Mouse (Mus musculus) stomach, postnatal 0 days (tissue): ENCODE data around the gene Gadl1. TPM values are rescaled to one million over a fixed set of nuclear protein-coding genes. Genes with fewer than 3 reads are reported as not detected.

ENCODE experiments used
- ATAC-seq: fragments of 200-750 bp; cut with Nextera tagmentation; 2 replicates; pipeline ENCODE4 v1.8.0; 2017; ENCODE audit not compliant: low FRiP score, low TSS enrichment
- DNase-seq: peaks from one replicate; pipeline ENCODE4 v3.0.0-alpha.2; 2016; ENCODE audit warnings: low spot score
- H3K27ac ChIP-seq: fragments of 300-500 bp; sonication (generic); replicated peaks from 2 replicates; pipeline ENCODE4 v1.5.1; 2014; ENCODE audit warnings: mild to moderate bottlenecking, control low read depth
- H3K27me3 ChIP-seq: fragments of 300-500 bp; sonication (generic); 2 replicates; pipeline ENCODE4 v1.6.1; 2014; ENCODE audit warnings: low read length; ENCODE audit not compliant: control insufficient read depth, insufficient read depth
- H3K36me3 ChIP-seq: fragments of 300-500 bp; sonication (generic); 2 replicates; pipeline ENCODE4 v1.6.1; 2014; ENCODE audit warnings: low read length, mixed read lengths; ENCODE audit not compliant: control insufficient read depth, insufficient read depth
- H3K4me1 ChIP-seq: fragments of 300-500 bp; sonication (generic); replicated peaks from 2 replicates; pipeline ENCODE4 v1.6.1; 2014; ENCODE audit warnings: antibody characterized with exemption; ENCODE audit not compliant: control insufficient read depth, insufficient read depth
- H3K4me2 ChIP-seq: fragments of 300-500 bp; sonication (generic); replicated peaks from 2 replicates; pipeline ENCODE4 v1.6.1; 2014; ENCODE audit warnings: low read depth, mild to moderate bottlenecking, control low read depth, moderate library complexity
- H3K4me3 ChIP-seq: fragments of 300-500 bp; sonication (generic); 2 replicates; pipeline ENCODE4 v1.5.1; 2014; ENCODE audit warnings: low read depth, low read length, control low read depth
- H3K9ac ChIP-seq: fragments of 300-500 bp; sonication (generic); 2 replicates; pipeline ENCODE4 v1.6.1; 2014; ENCODE audit warnings: mild to moderate bottlenecking, low read length, control low read depth, mixed read lengths
- H3K9me3 ChIP-seq: fragments of 300-500 bp; sonication (generic); 2 replicates; pipeline ENCODE4 v1.6.1; 2016; ENCODE audit warnings: low read length; ENCODE audit not compliant: control insufficient read depth
- CTCF ChIP-seq: IDR thresholded peaks from 2 replicates; pipeline ENCODE4 v1.5.1; 2016; ENCODE audit warnings: antibody characterized with exemption, low read depth, mild to moderate bottlenecking, moderate library complexity
- EP300 ChIP-seq: optimal IDR thresholded peaks from 2 replicates; pipeline ENCODE3; 2016; ENCODE audit warnings: antibody characterized with exemption
- WGBS: fragments of 180-500 bp; shearing (Covaris S2); extraction: QIAGEN DNeasy Blood & Tissue Kit; methylation state at CpG from one replicate; pipeline ENCODE4 v1.1.7; 2014; 5-methylcytosine and 5-hydroxymethylcytosine counted together
- polyA plus RNA-seq: library from polyadenylated mRNA; unstranded; fragments of >200 nt; fragmentation: Nextera tagmentation; extraction: Ambion mirVana; gene quantifications from 2 replicates; pipeline ENCODE4 v1.2.1, GENCODE M21; 2015

Gadl1 gene
- polyA plus RNA-seq, 1 experiment from 2014 or later = 0.45 TPM

DNA sequence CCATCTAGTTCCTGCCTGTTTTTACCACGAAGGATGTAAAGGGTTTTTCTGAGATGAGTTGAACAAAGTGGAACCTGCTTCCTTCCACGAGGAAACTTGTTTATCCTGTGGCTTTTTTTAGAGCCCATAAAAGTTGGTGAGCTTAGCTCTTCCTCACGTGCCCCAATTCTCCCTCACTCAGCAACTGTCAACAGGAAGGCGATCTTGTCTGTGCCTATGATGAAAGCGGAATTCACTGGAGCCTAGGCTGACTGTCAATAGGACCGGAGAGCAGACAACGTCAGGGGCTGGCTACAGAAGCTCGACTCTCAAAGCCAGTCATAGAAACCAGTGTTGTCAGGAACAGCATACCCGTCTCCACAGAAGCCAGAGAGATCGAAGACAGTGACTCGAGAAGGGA is 192.6 kb downstream of the Gadl1 start:
- H3K27me3 ChIP-seq = no peaks in the 10 kb centered on the region
- DNase-seq (no peak), ATAC-seq (no peak)
- H3K9ac ChIP-seq = no peak overlapping the region
- 0 out of 2 replicates have a peak, but pooled peaks cover 4% of the 10 kb centered on the region for H3K4me1 ChIP-seq
- TF ChIP-seq EP300 = no peak
- H3K27ac ChIP-seq = no peak overlapping the region
- H3K36me3 ChIP-seq = peaks cover 16% of the 10 kb centered on the region; the same call in 1 of the 2 replicates
- H3K4me2 ChIP-seq = no peak overlapping the region
- H3K9me3 ChIP-seq = no peaks in the 10 kb centered on the region
- no peak overlapping the region for H3K4me3 ChIP-seq
- 67% methylated on average over 11 of the region's 11 CpGs for WGBS

DNA sequence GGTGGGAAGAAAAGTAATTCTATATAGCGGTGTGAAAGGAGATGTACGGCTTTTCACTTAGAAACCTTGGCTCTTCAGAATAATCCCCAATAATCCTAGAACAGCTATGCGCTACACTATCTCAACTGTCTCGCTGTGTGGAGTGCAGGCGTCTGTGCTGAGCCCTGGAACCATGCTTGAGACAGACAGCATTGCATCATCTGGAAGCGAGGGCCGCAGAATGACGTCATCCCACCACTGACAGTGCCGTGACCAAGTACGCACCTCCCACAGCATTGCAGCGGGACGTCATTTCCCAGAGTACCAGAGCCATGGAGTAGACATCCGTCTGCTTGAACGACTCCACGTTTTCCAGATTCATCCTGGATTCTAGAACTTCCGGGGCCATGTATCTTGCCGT is 195.5 kb downstream of the Gadl1 start:
- H3K36me3 ChIP-seq = peaks cover 31% of the 10 kb centered on the region
- WGBS = 85% methylated on average over 17 of the region's 17 CpGs
- TF ChIP-seq CTCF = no peak
- TF ChIP-seq EP300 = no peak

DNA sequence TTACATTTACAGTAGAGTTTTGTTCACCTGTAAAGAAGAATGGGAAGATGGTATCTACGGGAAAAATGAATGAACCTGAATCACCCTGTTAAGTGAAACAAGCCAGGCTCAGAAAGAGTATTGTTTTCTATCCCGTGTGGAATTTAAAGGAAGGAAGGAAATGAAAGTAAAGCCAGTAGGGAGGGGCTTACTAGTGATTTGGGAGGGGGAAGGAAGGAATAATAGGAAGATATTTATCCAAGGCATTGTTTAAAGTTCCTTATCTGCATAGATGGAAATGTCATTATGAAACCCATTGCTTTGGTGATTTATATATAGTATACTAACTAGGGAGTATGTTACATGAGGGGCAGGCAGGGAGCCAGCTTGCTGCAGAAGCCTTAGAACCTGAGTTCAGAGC is 199.5 kb downstream of the Gadl1 start:
- H3K9me3 ChIP-seq = no peaks in the 10 kb centered on the region

More for the DNA sequence above, 195.5 kb downstream of the Gadl1 start:
- Histone ChIP-seq H3K27me3 (no peaks in the 10 kb centered on the region), H3K9ac (no peak overlapping the region), H3K4me1 (no peaks in the 10 kb centered on the region), H3K27ac (no peak overlapping the region), H3K9me3 (no peaks in the 10 kb centered on the region), H3K4me3 (no peak overlapping the region), H3K4me2 (no peak overlapping the region)
- no peak for ATAC-seq
- DNase-seq = no peak

DNA sequence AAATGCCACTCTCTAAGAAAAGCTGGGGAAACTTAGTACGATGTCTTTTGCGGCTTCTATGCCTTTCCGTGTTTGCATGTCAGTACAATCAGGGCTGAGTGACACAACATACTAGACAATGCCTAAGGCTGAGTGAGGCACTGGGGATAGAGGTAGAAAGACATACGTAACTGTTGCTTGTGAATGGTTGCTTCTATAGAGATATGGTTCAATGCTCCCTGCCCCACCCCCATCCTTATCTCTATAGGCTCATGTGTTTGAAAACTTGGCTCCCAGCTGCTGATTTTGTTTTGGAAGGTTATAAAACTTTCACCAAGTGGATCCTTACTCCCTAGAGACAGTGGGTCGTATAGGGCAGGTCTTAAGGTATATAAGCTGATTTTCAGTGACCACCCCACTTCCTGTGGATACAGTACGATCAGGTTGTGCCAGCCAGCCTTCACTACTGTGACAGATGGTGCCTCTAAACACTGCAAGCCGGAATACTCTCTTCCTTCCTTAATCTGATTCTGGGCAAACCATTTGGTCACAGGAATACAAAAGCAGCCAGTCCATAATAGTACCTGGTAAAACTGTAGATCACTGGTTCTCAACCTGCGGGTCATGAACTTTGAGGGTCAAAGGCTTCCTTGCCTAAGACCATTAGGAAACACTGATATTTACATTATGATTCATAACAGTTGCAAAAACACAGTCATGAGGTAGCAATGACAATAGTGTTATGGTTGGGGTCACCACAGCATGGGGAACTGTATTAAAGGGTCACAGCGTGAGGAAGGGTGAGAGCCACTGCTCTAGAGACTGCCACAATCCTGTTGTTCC is 202.1 kb downstream of the Gadl1 start:
- peaks cover 28% of the 10 kb centered on the region for H3K36me3 ChIP-seq
- no peaks in the 10 kb centered on the region for H3K9me3 ChIP-seq
- no peak overlapping the region for H3K27ac ChIP-seq
- no peak overlapping the region for H3K4me3 ChIP-seq
- no peak overlapping the region for H3K4me2 ChIP-seq
- DNase-seq (no peak), ATAC-seq (no peak)
- WGBS = 77% methylated on average over 9 of the region's 9 CpGs
- TF ChIP-seq EP300 (no peak), CTCF (no peak)
- H3K27me3 ChIP-seq = no peaks in the 10 kb centered on the region
- H3K4me1 ChIP-seq = 0 out of 2 replicates have a peak, but pooled peaks cover 4% of the 10 kb centered on the region
- H3K9ac ChIP-seq = no peak overlapping the region

More for the DNA sequence above, 199.5 kb downstream of the Gadl1 start:
- TF ChIP-seq CTCF (no peak), EP300 (no peak)
- no peak overlapping the region for H3K4me3 ChIP-seq
- no peak overlapping the region for H3K4me2 ChIP-seq
- no peak overlapping the region for H3K9ac ChIP-seq
- 77% methylated on average over 2 of the region's 2 CpGs for WGBS
- no peak for DNase-seq
- no peak overlapping the region for H3K27ac ChIP-seq
- no peaks in the 10 kb centered on the region for H3K27me3 ChIP-seq
- ATAC-seq = no peak
- peaks cover 32% of the 10 kb centered on the region for H3K36me3 ChIP-seq
- H3K4me1 ChIP-seq = no peaks in the 10 kb centered on the region

DNA sequence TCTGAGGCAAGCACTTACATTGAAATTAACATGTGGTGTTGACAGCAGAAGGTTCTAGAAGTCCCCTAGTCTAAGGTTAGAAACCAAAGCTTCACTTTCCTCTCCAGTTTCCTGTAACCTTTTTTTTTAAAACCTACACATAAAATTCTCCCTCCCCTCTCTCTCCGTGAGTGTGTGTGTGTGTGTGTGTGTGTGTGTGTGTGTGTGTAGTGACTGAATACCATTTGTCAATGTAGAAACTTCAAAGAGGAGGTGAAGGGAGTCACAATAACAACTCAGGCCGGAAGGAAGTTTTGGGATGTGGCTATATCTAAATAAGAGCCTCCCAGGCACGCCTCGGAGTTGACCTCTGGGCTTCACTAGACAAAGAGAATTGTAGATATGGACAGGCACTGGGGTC is 205.1 kb downstream of the Gadl1 start:
- Histone ChIP-seq H3K27me3 (no peaks in the 10 kb centered on the region), H3K36me3 (peaks cover 23% of the 10 kb centered on the region; the same call in 1 of the 2 replicates), H3K9ac (no peak overlapping the region), H3K4me1 (0 out of 2 replicates have a peak, but pooled peaks cover 4% of the 10 kb centered on the region), H3K4me2 (no peak overlapping the region), H3K27ac (no peak overlapping the region), H3K9me3 (no peaks in the 10 kb centered on the region), H3K4me3 (no peak overlapping the region)
- DNase-seq (no peak), ATAC-seq (no peak)
- 14% methylated on average over 4 of the region's 4 CpGs for WGBS
- TF ChIP-seq EP300 (no peak), CTCF (no peak)

DNA sequence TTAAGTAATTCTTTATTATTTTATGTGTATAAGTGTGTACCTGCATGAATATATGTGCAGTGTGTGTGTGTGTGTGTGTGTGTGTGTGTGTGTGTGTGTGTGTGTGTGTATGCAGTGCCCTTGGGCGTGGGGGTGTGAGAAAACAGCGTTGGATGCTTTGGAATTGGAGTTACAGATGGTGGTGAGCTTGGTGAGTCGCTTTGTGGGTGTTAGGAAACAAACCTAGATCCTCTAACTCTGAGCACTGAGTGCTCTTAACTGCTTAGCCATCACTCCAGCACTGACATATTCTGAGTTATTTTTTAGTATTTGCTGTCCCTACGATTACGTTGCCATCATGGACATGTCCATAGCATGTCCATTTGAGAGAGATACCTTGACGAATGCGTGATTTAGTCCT is 206.6 kb downstream of the Gadl1 start:
- H3K27ac ChIP-seq = no peak overlapping the region
- no peaks in the 10 kb centered on the region for H3K9me3 ChIP-seq
- DNase-seq = no peak
- TF ChIP-seq CTCF (no peak), EP300 (no peak)
- ATAC-seq = no peak
- H3K36me3 ChIP-seq = peaks cover 17% of the 10 kb centered on the region; the same call in 1 of the 2 replicates
- H3K4me3 ChIP-seq = no peak overlapping the region
- H3K27me3 ChIP-seq = no peaks in the 10 kb centered on the region
- no peak overlapping the region for H3K4me2 ChIP-seq
- H3K9ac ChIP-seq = no peak overlapping the region
- 92% methylated on average over 7 of the region's 7 CpGs for WGBS
- 0 out of 2 replicates have a peak, but pooled peaks cover 4% of the 10 kb centered on the region for H3K4me1 ChIP-seq
